Mouse (Mus musculus) C2C12 (cell line): ENCODE results near the gene Nup133.

Experiments
- CTCF ChIP-seq: IDR thresholded peaks from one replicate; pipeline ENCODE4 v1.5.1; 2011; ENCODE audit not compliant: control insufficient read depth, insufficient read depth, insufficient read length
- MAX ChIP-seq: IDR thresholded peaks from one replicate; pipeline ENCODE4 v1.6.1; 2011; ENCODE audit warnings: mild to moderate bottlenecking, control low read depth
- MYOG ChIP-seq: IDR thresholded peaks from one replicate; pipeline ENCODE4 v1.6.1; 2011; ENCODE audit not compliant: control insufficient read depth, insufficient read length; ENCODE audit errors: extremely low read depth

- no peak for TF ChIP-seq CTCF
- no peak for TF ChIP-seq MAX
- no peak for TF ChIP-seq MYOG
These were observed 31.2 kb upstream of the Nup133 start for GRCm38 (mm10) chr8:123980239-123980638.
